10 mouse cellular contexts compared by ENCODE assay signal in genomic region chr6:88871546-88871945, GRCm38 (mm10). TPM values are rescaled to one million over a fixed set of nuclear protein-coding genes. Genes with fewer than 3 reads are reported as not detected.
A peak's percentile ranks its signal among the peaks of the same experiment; 100 is the strongest.
DNase-seq lines count a peak whose midpoint lies in the region; ATAC-seq and TF ChIP-seq lines count a peak whose summit lies in the region.
"Had no signal": no experiment of that assay in that cellular context is flagged by ENCODE, and none has a peak within 500 bp of the region (broad histone marks: within the 10 kb centered on the region; RNA-seq: fewer than 3 reads in every experiment).

No protein-coding gene starts in this region.

- no peaks in the 10 kb centered on the region for H3K9me3 ChIP-seq in midbrain, embryonic 13.5 days
- 0 out of 2 replicates have a peak, but pooled peaks cover 4% of the 10 kb centered on the region for H3K9me3 ChIP-seq in midbrain, embryonic 10.5 days (replicated peaks)
- no peaks in the 10 kb centered on the region for H3K9me3 ChIP-seq in forebrain, postnatal 0 days (ENCODE audit: low read length)
- H3K9me3 ChIP-seq in stomach, embryonic 16.5 days (replicated peaks; ENCODE audit: control insufficient read depth, low read length), result no peaks in the 10 kb centered on the region

- 0 out of 2 replicates have a peak overlapping the region, but pooled peaks have one; percentile 19 for H3K9ac ChIP-seq in midbrain, embryonic 13.5 days (replicated peaks)
- H3K9ac ChIP-seq in forebrain, postnatal 0 days, result no peak overlapping the region
- H3K9ac ChIP-seq in stomach, embryonic 16.5 days (ENCODE audit: low read length), result no peak overlapping the region
- H3K9ac ChIP-seq: liver, embryonic 14.5 days had no signal

- intact Hi-C loops in left cerebral cortex, postnatal 10 days (cut with DNase I), result no loop called here

- no peak for ATAC-seq in midbrain, embryonic 13.5 days
- no peak for ATAC-seq in forebrain, postnatal 0 days
- no peak for ATAC-seq in stomach, embryonic 16.5 days (ENCODE audit: insufficient read depth, low FRiP score)

- no peak for TF ChIP-seq CTCF in forebrain, postnatal 0 days (IDR thresholded peaks at IDR 0.05; ENCODE audit: low read depth)

- peaks cover 5% of the 10 kb centered on the region; the same call in 1 of the 2 replicates for H3K27me3 ChIP-seq in midbrain, embryonic 13.5 days
- H3K27me3 ChIP-seq in midbrain, embryonic 10.5 days (ENCODE audit: low read depth, poor library complexity, severe bottlenecking), result peaks cover 38% of the 10 kb centered on the region
- H3K27me3 ChIP-seq in forebrain, postnatal 0 days (ENCODE audit: insufficient read depth, low read length), result no peaks in the 10 kb centered on the region
- H3K27me3 ChIP-seq in stomach, embryonic 16.5 days (ENCODE audit: control insufficient read depth, insufficient read depth, low read length), result 0 out of 2 replicates have a peak, but pooled peaks cover 4% of the 10 kb centered on the region

- WGBS in midbrain, embryonic 13.5 days, result 26% methylated on average over 8 of the region's 8 CpGs
- WGBS in midbrain, embryonic 10.5 days, result 69% methylated on average over 8 of the region's 8 CpGs
- 13% methylated on average over 8 of the region's 8 CpGs for WGBS in forebrain, postnatal 0 days
- WGBS in stomach, embryonic 16.5 days, result 27% methylated on average over 8 of the region's 8 CpGs

- peaks cover 58% of the 10 kb centered on the region for H3K4me1 ChIP-seq in midbrain, embryonic 13.5 days (replicated peaks)
- H3K4me1 ChIP-seq in midbrain, embryonic 10.5 days, result peaks cover 44% of the 10 kb centered on the region
- peaks cover 23% of the 10 kb centered on the region for H3K4me1 ChIP-seq in forebrain, postnatal 0 days (ENCODE audit: insufficient read depth)
- 0 out of 2 replicates have a peak, but pooled peaks cover 7% of the 10 kb centered on the region for H3K4me1 ChIP-seq in stomach, embryonic 16.5 days (ENCODE audit: control insufficient read depth, insufficient read depth, low read length)

- peak overlapping the region; percentile 96 for H3K4me3 ChIP-seq in midbrain, embryonic 13.5 days (replicated peaks)
- no peak overlapping the region for H3K4me3 ChIP-seq in midbrain, embryonic 10.5 days
- H3K4me3 ChIP-seq in forebrain, postnatal 0 days (ENCODE audit: low read depth, low read length), result no peak overlapping the region
- H3K4me3 ChIP-seq in stomach, embryonic 16.5 days (replicated peaks; ENCODE audit: low read length), result no peak overlapping the region

- DNase-seq in midbrain, embryonic 10.5 days (ENCODE audit: low spot score), result no peak
- DNase-seq in forebrain, postnatal 0 days, result peak; percentile 83
- DNase-seq in left cerebral cortex, postnatal 10 days (ENCODE audit: extremely low spot score in 1 of 2, low spot score in 2 of 2), result peak; percentile 65 to 70
- no peak for DNase-seq in heart, postnatal 4 days
- DNase-seq in Muller cell, postnatal 12 days (ENCODE audit: inconsistent ontology term), result no peak
- no peak for DNase-seq in thymus, adult 18-20 months
- DNase-seq: gastrocnemius, postnatal 25 days had no signal

- peak overlapping the region; percentile 93 for H3K27ac ChIP-seq in midbrain, embryonic 13.5 days
- H3K27ac ChIP-seq in midbrain, embryonic 10.5 days (replicated peaks), result no peak overlapping the region
- H3K27ac ChIP-seq in forebrain, postnatal 0 days (ENCODE audit: low read depth, low read length), result peak overlapping the region; percentile 22; the same call in 1 of the 2 replicates
- 0 out of 2 replicates have a peak overlapping the region, but pooled peaks have one; percentile 4 for H3K27ac ChIP-seq in stomach, embryonic 16.5 days (ENCODE audit: low read length)
- H3K27ac ChIP-seq: liver, embryonic 14.5 days had no signal

- peak overlapping the region; percentile 94 for H3K4me2 ChIP-seq in midbrain, embryonic 13.5 days (replicated peaks)
- peak overlapping the region; percentile 80 for H3K4me2 ChIP-seq in forebrain, postnatal 0 days (ENCODE audit: low read depth)
- no peak overlapping the region for H3K4me2 ChIP-seq in stomach, embryonic 16.5 days (ENCODE audit: low read depth, low read length)

- H3K36me3 ChIP-seq in midbrain, embryonic 13.5 days, result peaks cover 8% of the 10 kb centered on the region; the same call in 1 of the 2 replicates
- H3K36me3 ChIP-seq in midbrain, embryonic 10.5 days, result no peaks in the 10 kb centered on the region
- peaks cover 9% of the 10 kb centered on the region; the same call in 1 of the 2 replicates for H3K36me3 ChIP-seq in forebrain, postnatal 0 days (ENCODE audit: insufficient read depth)
- H3K36me3 ChIP-seq in stomach, embryonic 16.5 days (ENCODE audit: control insufficient read depth, insufficient read depth, low read length), result no peaks in the 10 kb centered on the region

RNA-seq across cellular contexts. Expression of gene Podxl2, which starts 3.3 kb away (rescaled TPM):
- 478 and 520 TPM in 2 replicates for polyA plus RNA-seq in midbrain, embryonic 13.5 days (2015; fragmentation: Nextera tagmentation; extraction: Ambion mirVana)
- polyA plus RNA-seq in midbrain, embryonic 10.5 days (2016; fragmentation: Nextera tagmentation; extraction: Ambion mirVana), result 69.4 and 117 TPM in 2 replicates
- 917 and 954 TPM in 2 replicates for total RNA-seq in forebrain, postnatal 0 days (2014; rRNA removed)
- polyA plus RNA-seq in forebrain, postnatal 0 days (2015; fragmentation: Nextera tagmentation; extraction: Ambion mirVana), result 702 and 718 TPM in 2 replicates
- total RNA-seq in left cerebral cortex, postnatal 10 days (2021), result 100 to 1,000 TPM; 291 to 304 TPM
- polyA plus RNA-seq in stomach, embryonic 16.5 days (2015; fragmentation: Nextera tagmentation; extraction: Ambion mirVana), result 34.4 and 38.4 TPM in 2 replicates
- 10 to 100 TPM; 61.1 to 65.1 TPM for total RNA-seq in heart, postnatal 4 days (2021)

RNA-seq across cellular contexts. Expression of gene Mcm2, which starts 27.0 kb away (rescaled TPM):
- polyA plus RNA-seq in midbrain, embryonic 13.5 days (2015; fragmentation: Nextera tagmentation; extraction: Ambion mirVana), result 66.2 and 71.9 TPM in 2 replicates
- polyA plus RNA-seq in midbrain, embryonic 10.5 days (2016; fragmentation: Nextera tagmentation; extraction: Ambion mirVana), result 290 and 301 TPM in 2 replicates
- 14.8 and 19.3 TPM in 2 replicates for total RNA-seq in forebrain, postnatal 0 days (2014; rRNA removed)
- polyA plus RNA-seq in forebrain, postnatal 0 days (2015; fragmentation: Nextera tagmentation; extraction: Ambion mirVana), result 14.1 and 14.9 TPM in 2 replicates
- 1 to 10 TPM; 6.1 to 6.5 TPM for total RNA-seq in left cerebral cortex, postnatal 10 days (2021)
- 96.4 and 98.4 TPM in 2 replicates for polyA plus RNA-seq in stomach, embryonic 16.5 days (2015; fragmentation: Nextera tagmentation; extraction: Ambion mirVana)
- 100 to 1,000 TPM in 1 of 2 experiments, 10 to 100 TPM in 1; 86.1 to 103 TPM for total RNA-seq in heart, postnatal 4 days (2021)

RNA-seq across cellular contexts. Expression of gene Abtb1, which starts 29.8 kb away (rescaled TPM):
- polyA plus RNA-seq in midbrain, embryonic 13.5 days (2015; fragmentation: Nextera tagmentation; extraction: Ambion mirVana), result 35.9 and 36.2 TPM in 2 replicates
- polyA plus RNA-seq in midbrain, embryonic 10.5 days (2016; fragmentation: Nextera tagmentation; extraction: Ambion mirVana), result 22.5 and 26.3 TPM in 2 replicates
- total RNA-seq in forebrain, postnatal 0 days (2014; rRNA removed), result 37.0 and 50.5 TPM in 2 replicates
- polyA plus RNA-seq in forebrain, postnatal 0 days (2015; fragmentation: Nextera tagmentation; extraction: Ambion mirVana), result 30.4 and 31.1 TPM in 2 replicates
- 10 to 100 TPM; 31.2 to 31.3 TPM for total RNA-seq in left cerebral cortex, postnatal 10 days (2021)
- polyA plus RNA-seq in stomach, embryonic 16.5 days (2015; fragmentation: Nextera tagmentation; extraction: Ambion mirVana), result 31.2 and 36.1 TPM in 2 replicates
- 10 to 100 TPM; 14.8 to 19.6 TPM for total RNA-seq in heart, postnatal 4 days (2021)

RNA-seq across cellular contexts. Expression of gene Tpra1, which starts 30.5 kb away (rescaled TPM):
- 66.9 and 70.2 TPM in 2 replicates for polyA plus RNA-seq in midbrain, embryonic 13.5 days (2015; fragmentation: Nextera tagmentation; extraction: Ambion mirVana)
- 56.0 and 57.6 TPM in 2 replicates for polyA plus RNA-seq in midbrain, embryonic 10.5 days (2016; fragmentation: Nextera tagmentation; extraction: Ambion mirVana)
- 45.0 and 69.2 TPM in 2 replicates for total RNA-seq in forebrain, postnatal 0 days (2014; rRNA removed)
- polyA plus RNA-seq in forebrain, postnatal 0 days (2015; fragmentation: Nextera tagmentation; extraction: Ambion mirVana), result 35.0 and 41.4 TPM in 2 replicates
- total RNA-seq in left cerebral cortex, postnatal 10 days (2021), result 10 to 100 TPM; 34.2 to 34.9 TPM
- polyA plus RNA-seq in stomach, embryonic 16.5 days (2015; fragmentation: Nextera tagmentation; extraction: Ambion mirVana), result 65.1 and 74.4 TPM in 2 replicates
- 10 to 100 TPM; 29.7 to 30.8 TPM for total RNA-seq in heart, postnatal 4 days (2021)

Comparison
In these comparisons a context has a peak if more than half of its experiments do, and no peak if none do; other contexts are left out.
1. DNase-seq: peak in forebrain, postnatal 0 days (single experiment) and left cerebral cortex, postnatal 10 days (2 of 2); none in midbrain, embryonic 10.5 days (single experiment), heart, postnatal 4 days (single experiment), Muller cell, postnatal 12 days (single experiment) and thymus, adult 18-20 months (0 of 2).